Mouse (Mus musculus) forebrain, embryonic 13.5 days (tissue): ENCODE measurements around the gene Dpep1. TPM values are rescaled to one million over a fixed set of nuclear protein-coding genes. Genes with fewer than 3 reads are reported as not detected.
"Not testable (repeated sequence)": the region's sequence is repeated elsewhere in the genome, so short reads cannot be mapped to it uniquely, and the experiment has no call there.

Experiments
- ATAC-seq: fragments of 200-750 bp; cut with Nextera tagmentation; 2 replicates; pipeline ENCODE4 v1.8.0; 2017
- H3K27ac ChIP-seq: fragments of 300-500 bp; sonication (generic); 2 replicates; pipeline ENCODE4 v1.5.1; 2015; ENCODE audit warnings: inconsistent platforms, mild to moderate bottlenecking, moderate library complexity
- H3K27me3 ChIP-seq: fragments of 300-500 bp; sonication (generic); 2 replicates; pipeline ENCODE4 v1.6.1; 2015; ENCODE audit warnings: mild to moderate bottlenecking, inconsistent platforms
- H3K36me3 ChIP-seq: fragments of 300-500 bp; sonication (generic); 2 replicates; pipeline ENCODE4 v1.6.1; 2015; ENCODE audit warnings: mild to moderate bottlenecking, inconsistent platforms; ENCODE audit not compliant: poor library complexity, severe bottlenecking
- H3K4me1 ChIP-seq: fragments of 300-500 bp; sonication (generic); 2 replicates; pipeline ENCODE4 v1.6.1; 2015; ENCODE audit warnings: inconsistent platforms
- H3K4me2 ChIP-seq: fragments of 300-500 bp; sonication (generic); 2 replicates; pipeline ENCODE4 v1.6.1; 2015; ENCODE audit warnings: inconsistent platforms, mild to moderate bottlenecking, moderate library complexity
- H3K4me3 ChIP-seq: fragments of 300-500 bp; sonication (generic); 2 replicates; pipeline ENCODE4 v1.5.1; 2015; ENCODE audit warnings: mild to moderate bottlenecking, inconsistent platforms
- H3K9ac ChIP-seq: fragments of 300-500 bp; sonication (generic); 2 replicates; pipeline ENCODE4 v1.6.1; 2015; ENCODE audit warnings: mild to moderate bottlenecking, inconsistent platforms
- H3K9me3 ChIP-seq: fragments of 300-500 bp; sonication (generic); replicated peaks from 2 replicates; pipeline ENCODE4 v1.6.1; 2016; ENCODE audit warnings: inconsistent platforms
- WGBS: fragments of 180-500 bp; shearing (Covaris S2); methylation state at CpG from one replicate; pipeline ENCODE4 v1.1.7; 2015; 5-methylcytosine and 5-hydroxymethylcytosine counted together
- polyA plus RNA-seq: library from polyadenylated mRNA; unstranded; fragments of >200 nt; fragmentation: Nextera tagmentation; extraction: Ambion mirVana; gene quantifications from 2 replicates; pipeline ENCODE4 v1.2.1, GENCODE M21; 2015

Gene Dpep1
- polyA plus RNA-seq, 1 experiment from 2014 or later, result not detected

DNA sequence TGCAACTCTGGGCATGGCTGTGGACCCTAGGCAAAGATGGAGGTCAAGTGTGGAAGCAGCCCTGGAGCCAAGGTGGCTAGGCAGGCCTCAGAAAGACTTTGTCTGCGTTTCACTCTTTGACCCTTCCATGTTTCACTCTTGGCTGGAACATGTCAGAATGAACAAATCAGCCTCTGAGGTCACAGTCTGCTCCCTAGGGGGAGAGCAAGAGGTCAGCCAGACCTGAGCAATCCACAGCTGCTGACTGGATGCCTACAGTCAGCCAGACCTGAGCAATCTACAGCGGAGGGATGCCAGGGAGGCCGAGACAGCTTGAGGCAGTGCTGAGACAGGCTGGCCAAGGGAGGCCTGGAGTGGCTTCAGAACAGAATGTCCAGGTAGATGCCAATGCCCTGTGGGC is 4.7 kb upstream of the Dpep1 start:
- ATAC-seq, result no peak
- Histone ChIP-seq H3K36me3 (no peaks in the 10 kb centered on the region), H3K9me3 (peaks cover 20% of the 10 kb centered on the region), H3K27ac (no peak overlapping the region), H3K4me3 (no peak overlapping the region), H3K27me3 (no peaks in the 10 kb centered on the region), H3K9ac (no peak overlapping the region), H3K4me1 (no peaks in the 10 kb centered on the region), H3K4me2 (no peak overlapping the region)
- 82% methylated on average over 3 of the region's 3 CpGs for WGBS

DNA sequence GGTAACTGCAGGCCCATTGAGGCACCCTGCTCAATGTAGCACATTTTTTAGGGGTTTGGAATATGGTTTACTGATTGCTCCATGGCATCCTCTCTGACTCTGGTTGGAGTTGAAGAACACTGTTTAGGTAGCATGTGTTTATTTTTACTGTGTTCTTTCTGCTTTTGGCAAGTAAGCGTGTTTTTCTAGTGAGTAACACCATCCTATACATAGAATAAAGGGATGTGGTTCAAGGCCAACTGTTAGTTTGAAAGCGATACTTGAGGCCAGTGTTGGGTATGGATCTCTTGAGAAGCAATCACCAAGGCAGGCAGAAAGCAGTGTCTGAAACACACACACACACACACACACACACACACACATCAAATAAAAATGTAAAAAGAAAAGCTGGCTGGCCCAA is 2.0 kb downstream of the Dpep1 start:
- no peak for ATAC-seq
- Histone ChIP-seq H3K9ac (no peak overlapping the region; the same call in 1 of the 2 replicates), H3K4me3 (no peak overlapping the region), H3K4me2 (no peak overlapping the region), H3K27me3 (no peaks in the 10 kb centered on the region), H3K4me1 (peaks cover 4% of the 10 kb centered on the region; the same call in 1 of the 2 replicates), H3K36me3 (no peaks in the 10 kb centered on the region), H3K9me3 (no peaks in the 10 kb centered on the region), H3K27ac (no peak overlapping the region)
- 78% methylated on average over 2 of the region's 2 CpGs for whole genome bisulfite sequencing

DNA sequence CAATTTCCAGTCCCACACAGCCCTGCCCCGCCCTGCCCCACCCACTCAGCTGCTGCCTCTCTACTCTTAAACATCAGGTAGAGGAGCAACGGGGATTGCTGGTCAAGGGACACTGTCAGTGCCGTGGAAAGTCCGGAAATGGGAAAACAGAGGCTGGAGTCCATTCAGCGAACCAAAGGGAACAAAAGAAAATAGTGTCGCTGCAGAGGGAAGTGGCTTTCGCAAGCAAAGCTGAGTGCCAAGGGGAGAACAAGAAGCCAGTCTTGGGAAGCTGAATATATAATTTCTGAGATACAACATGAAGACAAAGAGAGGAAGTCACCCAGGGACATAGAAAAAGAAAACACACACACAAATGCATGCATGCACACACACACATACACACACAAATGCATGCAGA is 2.8 kb downstream of the Dpep1 start:
- no peak overlapping the region for H3K27ac ChIP-seq
- no peak for ATAC-seq
- no peak overlapping the region for H3K9ac ChIP-seq
- no peak overlapping the region for H3K4me2 ChIP-seq
- no peaks in the 10 kb centered on the region for H3K36me3 ChIP-seq
- 76% methylated on average over 7 of the region's 7 CpGs for WGBS
- no peaks in the 10 kb centered on the region for H3K9me3 ChIP-seq
- H3K27me3 ChIP-seq, result no peaks in the 10 kb centered on the region
- H3K4me1 ChIP-seq, result peaks cover 4% of the 10 kb centered on the region; the same call in 1 of the 2 replicates
- H3K4me3 ChIP-seq, result no peak overlapping the region

DNA sequence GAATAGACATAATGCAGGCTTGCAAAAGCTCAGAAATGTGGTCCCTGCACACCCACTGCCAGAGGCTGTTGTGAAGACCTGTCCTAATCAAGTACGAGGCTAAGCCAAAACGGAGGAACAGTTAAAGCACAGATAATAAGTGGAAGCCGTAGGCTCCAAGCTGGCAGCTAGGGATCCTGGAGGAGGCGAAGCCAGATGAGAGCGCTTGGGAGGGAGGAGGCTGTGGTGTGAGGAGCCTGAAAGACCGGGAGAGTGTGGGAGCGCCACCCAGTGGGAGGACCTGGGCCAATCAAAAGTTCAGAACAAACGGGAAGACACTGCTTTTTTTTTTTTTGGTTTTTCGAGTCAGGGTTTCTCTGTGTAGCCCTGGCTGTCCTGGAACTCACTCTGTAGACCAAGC is 4.6 kb downstream of the Dpep1 start:
- no peak overlapping the region for H3K9ac ChIP-seq
- ATAC-seq, result peak; percentile 30; the same call in 1 of the 2 replicates
- peak overlapping the region; percentile 20; the same call in 1 of the 2 replicates for H3K4me2 ChIP-seq
- H3K4me3 ChIP-seq, result no peak overlapping the region
- WGBS, result 4% methylated on average over 9 of the region's 9 CpGs
- peaks cover 4% of the 10 kb centered on the region; the same call in 1 of the 2 replicates for H3K4me1 ChIP-seq
- no peak overlapping the region for H3K27ac ChIP-seq
- H3K36me3 ChIP-seq, result no peaks in the 10 kb centered on the region
- H3K9me3 ChIP-seq, result no peaks in the 10 kb centered on the region
- no peaks in the 10 kb centered on the region for H3K27me3 ChIP-seq

DNA sequence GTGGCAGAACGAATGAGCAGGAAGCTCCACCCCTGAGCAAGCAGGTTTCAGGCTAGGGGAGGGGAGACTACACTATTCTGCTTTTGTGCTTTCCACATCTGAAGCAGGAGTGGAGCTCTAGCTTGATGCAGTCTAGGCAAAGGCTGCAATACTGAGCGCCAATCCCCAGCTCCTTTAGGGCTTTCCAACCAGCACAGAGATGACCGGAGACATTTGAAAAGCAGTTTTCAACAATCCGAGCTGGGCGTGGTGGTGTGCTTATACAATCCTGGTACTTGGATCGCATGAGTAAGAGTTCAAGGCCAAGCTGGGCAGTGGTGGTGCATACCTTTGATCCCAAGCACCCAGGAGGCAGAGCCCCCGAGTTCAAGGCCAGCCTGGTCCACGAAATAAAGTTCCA is 5.9 kb downstream of the Dpep1 start:
- Histone ChIP-seq H3K4me1 (peaks cover 4% of the 10 kb centered on the region; the same call in 1 of the 2 replicates), H3K9me3 (no peaks in the 10 kb centered on the region), H3K27me3 (no peaks in the 10 kb centered on the region), H3K36me3 (no peaks in the 10 kb centered on the region), H3K4me3 (no peak overlapping the region), H3K9ac (no peak overlapping the region), H3K27ac (no peak overlapping the region), H3K4me2 (no peak overlapping the region)
- 65% methylated on average over 8 of the region's 8 CpGs for WGBS
- ATAC-seq, result no peak

DNA sequence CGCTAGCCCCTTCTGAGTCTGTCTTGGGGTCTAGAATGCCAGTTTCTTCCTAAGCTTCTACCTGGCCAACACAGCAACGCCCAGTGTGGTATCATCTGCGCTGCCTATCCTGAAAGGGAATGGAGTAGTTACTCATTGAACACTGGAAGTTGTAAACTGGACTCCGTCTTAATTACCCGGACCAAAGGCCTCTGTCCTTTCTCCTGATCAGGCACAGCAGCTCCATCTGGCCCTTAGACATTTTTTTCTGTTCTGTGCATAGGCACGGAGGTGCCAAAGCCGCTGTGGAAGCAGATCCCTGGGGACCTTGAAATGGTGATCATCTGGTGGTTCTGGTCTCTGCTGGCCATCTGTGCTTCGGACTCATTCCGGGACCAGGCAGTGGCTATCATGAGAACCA is 7.7 kb downstream of the Dpep1 start:
- H3K27ac ChIP-seq, result no peak overlapping the region
- H3K27me3 ChIP-seq, result no peaks in the 10 kb centered on the region
- H3K4me2 ChIP-seq, result no peak overlapping the region
- no peak overlapping the region for H3K4me3 ChIP-seq
- H3K36me3 ChIP-seq, result no peaks in the 10 kb centered on the region
- ATAC-seq, result no peak
- no peak overlapping the region for H3K9ac ChIP-seq
- WGBS, result 90% methylated on average over 9 of the region's 9 CpGs
- H3K9me3 ChIP-seq, result no peaks in the 10 kb centered on the region
- H3K4me1 ChIP-seq, result peaks cover 4% of the 10 kb centered on the region; the same call in 1 of the 2 replicates

DNA sequence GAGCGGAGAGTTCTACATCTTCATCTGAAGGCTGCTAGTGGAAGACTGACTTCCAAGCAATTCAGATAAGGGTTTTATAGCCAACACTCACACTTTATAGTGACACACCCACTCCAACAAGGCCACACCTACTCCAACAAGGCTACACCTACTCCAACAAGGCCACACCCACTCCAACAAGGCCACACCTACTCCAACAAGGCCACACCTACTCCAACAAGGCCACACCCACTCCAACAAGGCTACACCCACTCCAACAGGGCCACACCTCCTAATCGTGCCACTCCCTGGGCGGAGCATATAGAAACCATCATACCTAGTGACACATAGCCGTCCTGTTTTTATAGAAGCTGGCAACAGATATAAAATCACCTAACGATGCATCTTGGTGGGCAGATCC is 11.0 kb downstream of the Dpep1 start:
- not testable (repeated sequence) for H3K27ac ChIP-seq, H3K36me3 ChIP-seq, H3K4me3 ChIP-seq, ATAC-seq, H3K9me3 ChIP-seq, H3K4me1 ChIP-seq, H3K27me3 ChIP-seq, H3K4me2 ChIP-seq, H3K9ac ChIP-seq
- WGBS, result 73% methylated on average over 5 of the region's 5 CpGs

DNA sequence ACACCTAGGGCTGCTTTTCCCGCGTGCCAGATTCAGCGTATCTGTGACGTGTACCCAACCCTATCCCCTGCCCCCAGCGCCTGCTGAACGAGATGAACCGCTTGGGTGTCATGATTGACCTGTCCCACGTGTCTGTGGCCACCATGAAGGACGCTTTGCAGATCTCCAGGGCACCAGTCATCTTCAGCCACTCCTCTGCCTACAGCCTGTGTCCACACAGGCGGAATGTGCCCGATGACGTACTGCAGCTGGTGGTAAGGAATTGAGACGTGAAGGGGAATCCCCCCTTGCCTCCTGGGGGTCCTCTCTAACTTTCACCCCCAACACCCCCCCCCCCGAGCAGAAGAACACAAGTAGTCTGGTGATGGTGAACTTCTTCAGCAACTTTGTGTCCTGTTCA is 13.8 kb downstream of the Dpep1 start:
- Histone ChIP-seq H3K9ac (no peak overlapping the region), H3K4me2 (no peak overlapping the region), H3K4me3 (no peak overlapping the region), H3K9me3 (no peaks in the 10 kb centered on the region), H3K4me1 (no peaks in the 10 kb centered on the region), H3K27ac (no peak overlapping the region), H3K36me3 (peaks cover 14% of the 10 kb centered on the region), H3K27me3 (peaks cover 3% of the 10 kb centered on the region; the same call in 1 of the 2 replicates)
- no peak for ATAC-seq
- WGBS, result 80% methylated on average over 14 of the region's 14 CpGs

DNA sequence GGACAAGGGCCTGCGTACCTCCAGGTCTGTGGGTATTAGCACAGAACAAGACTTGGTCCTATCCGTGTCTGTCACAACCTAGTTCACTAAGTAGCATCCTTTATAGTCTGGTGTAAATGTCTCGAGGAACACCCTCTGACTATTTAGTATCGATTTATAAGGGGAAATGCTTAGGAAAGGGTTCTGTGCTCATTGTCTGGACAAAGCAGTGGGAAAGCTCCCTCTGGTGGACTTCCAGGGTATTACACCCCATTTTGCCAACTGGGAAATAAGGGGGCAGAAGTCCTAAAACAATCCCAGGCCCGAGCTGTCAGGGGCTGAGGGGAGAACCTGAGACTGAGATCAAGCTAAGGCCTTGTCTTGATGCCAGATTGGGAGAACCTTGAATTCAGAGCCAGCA is 16.2 kb downstream of the Dpep1 start:
- 24% methylated on average over 5 of the region's 5 CpGs for WGBS
- Histone ChIP-seq H3K9ac (no peak overlapping the region), H3K4me2 (no peak overlapping the region), H3K4me1 (no peaks in the 10 kb centered on the region), H3K36me3 (peaks cover 35% of the 10 kb centered on the region), H3K27me3 (peaks cover 3% of the 10 kb centered on the region; the same call in 1 of the 2 replicates), H3K4me3 (no peak overlapping the region), H3K27ac (no peak overlapping the region), H3K9me3 (no peaks in the 10 kb centered on the region)
- peak; percentile 24; the same call in 1 of the 2 replicates for ATAC-seq

DNA sequence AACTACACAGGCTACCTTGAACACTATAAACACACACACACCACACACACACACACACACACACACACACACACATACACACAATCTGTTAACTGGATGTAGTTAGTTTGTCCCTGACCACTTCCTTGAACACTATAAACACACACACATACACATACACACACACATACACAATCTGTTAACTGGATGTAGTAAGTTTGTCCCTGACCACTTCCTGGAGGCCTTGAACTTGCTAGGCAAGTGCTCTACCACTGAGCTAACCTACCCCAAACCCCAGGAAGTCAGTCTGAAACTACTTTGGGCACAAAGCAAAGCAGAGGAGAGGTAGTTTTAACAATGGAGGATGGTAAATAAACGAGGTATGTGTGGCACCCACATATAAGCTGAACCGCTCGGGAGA is 17.5 kb downstream of the Dpep1 start:
- no peaks in the 10 kb centered on the region for H3K4me1 ChIP-seq
- no peak overlapping the region for H3K27ac ChIP-seq
- H3K4me2 ChIP-seq, result no peak overlapping the region
- ATAC-seq, result no peak
- H3K4me3 ChIP-seq, result no peak overlapping the region
- H3K27me3 ChIP-seq, result peaks cover 3% of the 10 kb centered on the region; the same call in 1 of the 2 replicates
- H3K36me3 ChIP-seq, result peaks cover 48% of the 10 kb centered on the region
- no peaks in the 10 kb centered on the region for H3K9me3 ChIP-seq
- no peak overlapping the region for H3K9ac ChIP-seq
- 92% methylated on average over 3 of the region's 3 CpGs for WGBS

DNA sequence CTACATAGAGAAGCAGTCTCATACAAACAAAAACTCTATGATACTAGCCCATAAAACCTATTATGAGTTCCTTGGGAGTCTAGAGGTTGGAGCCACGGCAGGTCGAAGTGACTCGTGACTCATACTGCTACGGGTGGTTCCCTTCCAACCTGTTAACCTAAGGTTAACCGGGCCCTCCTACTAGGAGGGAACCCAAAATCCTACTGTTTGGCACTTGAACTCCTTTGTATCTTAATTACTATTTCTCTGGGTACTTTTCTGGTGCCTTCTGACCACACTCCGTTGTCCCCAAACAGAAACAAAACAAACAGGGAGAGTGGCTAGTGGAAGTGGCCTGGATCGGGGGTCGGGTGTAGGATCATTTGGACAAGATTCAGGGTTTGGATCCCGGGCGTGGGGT is 25.8 kb downstream of the Dpep1 start:
- Histone ChIP-seq H3K27me3 (no peaks in the 10 kb centered on the region), H3K4me1 (peaks cover 23% of the 10 kb centered on the region), H3K9ac (peak overlapping the region; percentile 97), H3K4me3 (peak overlapping the region; percentile 95), H3K9me3 (no peaks in the 10 kb centered on the region), H3K36me3 (peaks cover 35% of the 10 kb centered on the region), H3K4me2 (peak overlapping the region; percentile 95), H3K27ac (no peak overlapping the region)
- no peak for ATAC-seq
- WGBS, result 52% methylated on average over 10 of the region's 10 CpGs

DNA sequence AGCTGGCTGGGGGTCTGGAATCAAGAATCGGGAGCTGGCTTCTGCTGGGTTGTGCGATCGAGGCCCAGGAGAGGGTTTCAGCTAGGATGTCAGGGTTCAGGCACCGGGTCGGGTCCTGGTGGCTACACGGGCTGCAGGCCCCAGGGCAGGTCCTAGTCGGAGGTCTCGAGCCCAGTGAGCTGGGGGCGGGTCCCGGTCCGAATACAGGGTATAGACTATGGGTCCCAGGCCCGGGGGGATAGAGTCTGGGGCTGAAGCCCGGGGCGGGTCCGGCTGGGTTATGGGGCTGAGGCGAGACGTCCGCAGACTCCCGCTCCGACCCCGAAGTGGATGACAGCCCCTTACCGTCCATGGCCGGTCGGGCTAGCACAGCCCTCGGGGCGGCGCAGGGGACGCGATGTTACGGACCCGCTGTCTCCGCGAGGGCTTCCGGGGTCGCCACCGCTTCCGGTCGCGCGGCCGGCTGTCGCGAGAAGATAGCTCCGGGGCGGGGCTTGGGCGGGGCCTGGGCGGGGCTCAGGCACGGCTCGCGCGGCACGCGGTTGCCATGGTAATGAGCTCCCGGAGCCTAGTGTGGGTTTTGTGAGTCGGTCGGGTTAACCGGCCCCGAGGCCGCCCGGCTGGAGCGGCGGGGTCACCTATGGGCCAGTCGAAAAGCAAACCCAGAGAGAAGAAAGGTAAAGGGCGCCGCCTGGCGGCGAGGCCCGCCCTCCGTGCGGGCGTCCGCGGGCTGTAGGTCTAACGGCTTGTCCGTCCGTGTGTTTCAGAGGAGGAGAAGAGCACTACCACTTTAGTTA is 26.5 kb downstream of the Dpep1 start, which contains the start of the genes Chmp1a and Spata33:
Chmp1a (minus strand) TSS at position 443 of the 797 bp plus-strand sequence.
Spata33 (plus strand) TSS at position 512 of the 797 bp plus-strand sequence.
- WGBS, result under 1% methylated on average over 76 of the region's 76 CpGs
- peak within 1 kb of the TSS; percentile 95 for H3K4me2 ChIP-seq

More for the DNA sequence above, 26.5 kb downstream of the Dpep1 start, which contains the start of the genes Chmp1a and Spata33:
- Histone ChIP-seq H3K4me1 (peaks cover 23% of the 10 kb centered on the region), H3K9me3 (no peaks in the 10 kb centered on the region), H3K9ac (peak within 1 kb of the TSS; percentile 97), H3K27me3 (no peaks in the 10 kb centered on the region), H3K36me3 (peaks cover 29% of the 10 kb centered on the region), H3K4me3 (peak within 1 kb of the TSS; percentile 95), H3K27ac (0 out of 2 replicates have a peak within 1 kb of the TSS, but pooled peaks have one; percentile 8)
- peak; percentile 95 for ATAC-seq
